Mouse (Mus musculus) midbrain, embryonic 11.5 days (tissue): Measurements from ENCODE around the gene Dyx1c1. TPM values are rescaled to one million over a fixed set of nuclear protein-coding genes. Genes with fewer than 3 reads are reported as not detected.

Experiments
- ATAC-seq: fragments of 200-750 bp; cut with Nextera tagmentation; 2 replicates; pipeline ENCODE4 v1.8.0; 2017; ENCODE audit warnings: moderate TSS enrichment, moderate library complexity; ENCODE audit not compliant: low FRiP score
- DNase-seq: peaks from one replicate; pipeline ENCODE4 v3.0.0; 2015; ENCODE audit warnings: low spot score; ENCODE audit errors: missing footprints
- H3K27ac ChIP-seq: fragments of 300-500 bp; sonication (generic); 2 replicates; pipeline ENCODE4 v1.5.1; 2014; ENCODE audit warnings: low read depth, low read length
- H3K27me3 ChIP-seq: fragments of 300-500 bp; sonication (generic); 2 replicates; pipeline ENCODE4 v1.6.1; 2014; ENCODE audit warnings: mild to moderate bottlenecking, low read length, moderate library complexity, mixed read lengths; ENCODE audit not compliant: control insufficient read depth, insufficient read depth
- H3K36me3 ChIP-seq: fragments of 300-500 bp; sonication (generic); 2 replicates; pipeline ENCODE4 v1.6.1; 2014; ENCODE audit warnings: mild to moderate bottlenecking, low read length, moderate library complexity, mixed read lengths; ENCODE audit not compliant: control insufficient read depth, insufficient read depth
- H3K4me1 ChIP-seq: fragments of 300-500 bp; sonication (generic); 2 replicates; pipeline ENCODE4 v1.6.1; 2014; ENCODE audit warnings: low read length; ENCODE audit not compliant: control insufficient read depth, insufficient read depth
- H3K4me2 ChIP-seq: fragments of 300-500 bp; sonication (generic); 2 replicates; pipeline ENCODE4 v1.6.1; 2014; ENCODE audit warnings: mild to moderate bottlenecking, moderate library complexity
- H3K4me3 ChIP-seq: fragments of 300-500 bp; sonication (generic); 2 replicates; pipeline ENCODE4 v1.5.1; 2014; ENCODE audit warnings: low read depth, low read length
- H3K9ac ChIP-seq: fragments of 300-500 bp; sonication (generic); 2 replicates; pipeline ENCODE4 v1.6.1; 2014; ENCODE audit warnings: low read length
- H3K9me3 ChIP-seq: fragments of 300-500 bp; sonication (generic); 2 replicates; pipeline ENCODE4 v1.6.1; 2016; ENCODE audit warnings: low read length; ENCODE audit not compliant: control insufficient read depth
- WGBS: fragments of 180-500 bp; shearing (Covaris S2); extraction: QIAGEN DNeasy Blood & Tissue Kit; methylation state at CpG from one replicate; pipeline ENCODE4 v1.1.7; 2014; 5-methylcytosine and 5-hydroxymethylcytosine counted together
- polyA plus RNA-seq: library from polyadenylated mRNA; unstranded; fragments of >200 nt; fragmentation: Nextera tagmentation; extraction: Ambion mirVana; gene quantifications from 2 replicates; pipeline ENCODE4 v1.2.1, GENCODE M21; 2014

The Dyx1c1 gene
- polyA plus RNA-seq, 1 experiment from 2014 or later = 2.2 TPM

GRCm38 (mm10) chr9:72961959-72962358, 3.4 kb downstream of the Dyx1c1 start:
- no peak for DNase-seq
- ATAC-seq = no peak
- Histone ChIP-seq H3K27me3 (no peaks in the 10 kb centered on the region), H3K9ac (no peak overlapping the region), H3K9me3 (no peaks in the 10 kb centered on the region), H3K27ac (no peak overlapping the region), H3K4me2 (no peak overlapping the region), H3K4me1 (no peaks in the 10 kb centered on the region), H3K36me3 (no peaks in the 10 kb centered on the region), H3K4me3 (no peak overlapping the region)
- 80% methylated on average over 15 of the region's 15 CpGs for WGBS

GRCm38 (mm10) chr9:72968349-72969061, 9.9 kb downstream of the Dyx1c1 start:
- DNase-seq = no peak

GRCm38 (mm10) chr9:72969874-72970273, 11.3 kb downstream of the Dyx1c1 start:
- Histone ChIP-seq H3K27ac (no peak overlapping the region), H3K9me3 (no peaks in the 10 kb centered on the region), H3K36me3 (no peaks in the 10 kb centered on the region), H3K4me2 (no peak overlapping the region), H3K4me1 (no peaks in the 10 kb centered on the region), H3K4me3 (no peak overlapping the region), H3K9ac (no peak overlapping the region), H3K27me3 (no peaks in the 10 kb centered on the region)
- 71% methylated on average over 7 of the region's 7 CpGs for WGBS
- DNase-seq = no peak
- no peak for ATAC-seq

More at GRCm38 (mm10) chr9:72968349-72969061, 9.9 kb downstream of the Dyx1c1 start:
- Histone ChIP-seq H3K4me1 (no peaks in the 10 kb centered on the region), H3K36me3 (no peaks in the 10 kb centered on the region), H3K4me3 (no peak overlapping the region), H3K4me2 (no peak overlapping the region), H3K9ac (no peak overlapping the region), H3K27me3 (no peaks in the 10 kb centered on the region), H3K9me3 (no peaks in the 10 kb centered on the region), H3K27ac (no peak overlapping the region)
- WGBS = 42% methylated on average over 11 of the region's 11 CpGs
- ATAC-seq = no peak

GRCm38 (mm10) chr9:72972435-72972834, 13.8 kb downstream of the Dyx1c1 start:
- ATAC-seq (no peak), DNase-seq (no peak)
- H3K27ac ChIP-seq = no peak overlapping the region
- H3K4me3 ChIP-seq = no peak overlapping the region
- 86% methylated on average over 5 of the region's 5 CpGs for WGBS
- H3K4me1 ChIP-seq = no peaks in the 10 kb centered on the region
- H3K4me2 ChIP-seq = no peak overlapping the region
- H3K36me3 ChIP-seq = no peaks in the 10 kb centered on the region
- no peaks in the 10 kb centered on the region for H3K27me3 ChIP-seq
- no peak overlapping the region for H3K9ac ChIP-seq
- no peaks in the 10 kb centered on the region for H3K9me3 ChIP-seq

- no peak overlapping the region for H3K9ac ChIP-seq
- no peaks in the 10 kb centered on the region for H3K27me3 ChIP-seq
- H3K4me2 ChIP-seq = no peak overlapping the region
- no peaks in the 10 kb centered on the region for H3K9me3 ChIP-seq
- H3K4me1 ChIP-seq = no peaks in the 10 kb centered on the region
- no peak overlapping the region for H3K4me3 ChIP-seq
- H3K27ac ChIP-seq = no peak overlapping the region
- no peak for DNase-seq
- ATAC-seq = no peak
- H3K36me3 ChIP-seq = no peaks in the 10 kb centered on the region
These were observed 14.4 kb downstream of the Dyx1c1 start for GRCm38 (mm10) chr9:72972984-72973383.

DNA sequence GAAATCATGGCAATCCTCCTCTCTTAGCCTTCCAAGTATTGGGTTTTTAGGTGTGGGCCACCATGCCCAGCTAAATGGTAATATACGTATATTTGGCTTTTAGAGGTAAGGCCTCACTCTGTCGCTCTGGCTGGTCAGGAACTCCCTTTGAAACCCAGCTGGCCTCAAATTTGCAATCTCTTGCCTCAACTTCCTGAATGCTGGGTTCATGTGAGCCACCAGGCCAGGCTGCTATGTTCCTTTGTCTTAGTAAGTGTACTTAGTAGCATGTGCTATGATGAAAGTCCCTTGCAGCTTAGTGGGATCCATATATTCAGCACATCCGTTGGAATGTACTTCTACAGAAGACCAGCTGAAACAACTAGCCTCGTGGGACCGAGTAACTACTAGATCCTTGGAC, 16.1 kb downstream of the Dyx1c1 start:
- no peaks in the 10 kb centered on the region for H3K4me1 ChIP-seq
- H3K9me3 ChIP-seq = no peaks in the 10 kb centered on the region
- no peak overlapping the region for H3K9ac ChIP-seq
- ATAC-seq = no peak
- H3K27ac ChIP-seq = no peak overlapping the region
- no peaks in the 10 kb centered on the region for H3K36me3 ChIP-seq
- H3K4me2 ChIP-seq = no peak overlapping the region
- no peak overlapping the region for H3K4me3 ChIP-seq
- DNase-seq = no peak
- H3K27me3 ChIP-seq = no peaks in the 10 kb centered on the region
- 85% methylated on average over 5 of the region's 5 CpGs for WGBS

GRCm38 (mm10) chr9:72975242-72975641, 16.7 kb downstream of the Dyx1c1 start:
- Histone ChIP-seq H3K4me3 (no peak overlapping the region), H3K4me2 (no peak overlapping the region), H3K36me3 (no peaks in the 10 kb centered on the region), H3K9me3 (no peaks in the 10 kb centered on the region), H3K27me3 (no peaks in the 10 kb centered on the region), H3K4me1 (no peaks in the 10 kb centered on the region), H3K27ac (no peak overlapping the region), H3K9ac (no peak overlapping the region)
- WGBS = 91% methylated on average over 1 of the region's 1 CpGs
- ATAC-seq (no peak), DNase-seq (no peak)

DNA sequence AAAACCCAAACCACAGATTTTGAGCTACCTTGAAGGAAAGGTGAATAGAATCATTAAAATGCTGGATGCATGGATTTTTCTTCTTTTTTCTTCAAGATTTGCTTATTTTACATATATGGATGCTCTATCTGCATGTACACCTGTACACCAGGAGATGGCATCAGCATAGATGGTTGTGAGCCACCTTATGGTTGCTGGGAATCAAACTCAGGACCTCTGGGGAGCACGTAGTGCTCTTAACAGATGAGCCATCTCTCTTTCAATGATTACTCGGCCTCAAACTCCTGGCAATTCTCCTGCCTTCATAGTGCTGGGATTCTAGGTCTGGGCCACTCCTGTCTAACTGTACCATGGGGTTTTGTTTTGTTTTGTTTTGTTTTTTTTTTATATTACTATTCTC, 24.5 kb downstream of the Dyx1c1 start:
- no peak for ATAC-seq
- 64% methylated on average over 2 of the region's 2 CpGs for WGBS

DNA sequence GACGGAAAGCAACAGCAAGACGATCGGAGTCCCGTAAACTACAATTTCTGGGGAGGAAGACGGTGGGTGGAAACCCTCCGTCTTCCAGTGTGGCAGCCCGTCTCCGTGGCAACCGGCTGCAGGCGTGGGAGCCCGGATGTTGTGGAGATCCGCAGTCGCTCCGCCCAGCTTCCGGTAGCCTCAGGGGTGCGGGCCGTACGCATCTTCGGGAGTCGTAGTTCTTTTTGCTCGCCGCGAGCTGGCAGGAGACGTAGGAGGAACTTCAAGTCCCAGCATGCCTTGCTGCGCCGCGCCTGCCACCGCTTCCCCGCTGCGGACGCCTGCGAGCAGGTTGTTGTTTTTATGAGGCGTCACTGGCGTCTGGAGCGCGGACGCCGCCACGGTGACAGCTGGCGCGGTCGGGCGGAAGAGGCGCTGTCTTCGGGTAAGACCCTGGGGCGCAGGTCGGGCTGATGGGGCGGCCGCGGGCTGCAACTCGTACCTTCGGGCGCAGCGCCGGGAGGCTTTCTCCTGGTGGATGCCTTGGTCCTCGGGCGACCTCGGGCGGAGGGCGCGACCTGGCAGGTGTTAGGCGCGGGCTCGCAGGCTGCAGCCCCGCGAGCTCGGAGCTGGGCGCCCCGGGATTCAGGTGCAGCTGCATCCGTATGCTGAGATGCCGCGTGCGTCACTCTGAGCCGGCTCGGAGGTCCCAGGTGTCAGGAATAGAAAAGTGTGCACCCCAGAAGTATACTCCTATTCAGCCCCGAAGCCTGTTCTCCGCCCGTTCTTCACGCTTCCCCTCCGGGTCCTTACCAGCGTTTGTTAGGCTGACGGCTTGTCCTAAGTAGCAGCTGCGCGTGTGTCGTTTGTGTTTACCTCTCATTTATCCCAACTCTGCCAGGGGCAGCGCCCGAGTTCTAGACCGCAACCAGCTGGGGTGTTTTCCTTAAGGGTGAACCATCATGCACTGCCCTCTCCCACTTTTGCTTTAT, 26.9 kb downstream of the Dyx1c1 start, which contains the start of the genes Ccpg1os and Ccpg1:
TSS of gene Ccpg1os (minus strand) at position 133 of the 971 bp plus-strand sequence.
TSS of gene Ccpg1 (plus strand) at position 180 of the 971 bp plus-strand sequence.
- no peaks in the 10 kb centered on the region for H3K9me3 ChIP-seq
- peak; percentile 99 for DNase-seq
- no peaks in the 10 kb centered on the region for H3K27me3 ChIP-seq
- peak within 1 kb of the TSS; percentile 53 for H3K27ac ChIP-seq
- ATAC-seq = peak; percentile 100
- H3K4me2 ChIP-seq = peak within 1 kb of the TSS; percentile 82
- H3K9ac ChIP-seq = peak within 1 kb of the TSS; percentile 74
- H3K4me1 ChIP-seq = peaks cover 11% of the 10 kb centered on the region; the same call in 1 of the 2 replicates
- under 1% methylated on average over 88 of the region's 88 CpGs for WGBS
- no peaks in the 10 kb centered on the region for H3K36me3 ChIP-seq
- peak within 1 kb of the TSS; percentile 83 for H3K4me3 ChIP-seq

More for the DNA sequence above, 24.5 kb downstream of the Dyx1c1 start:
- Histone ChIP-seq H3K36me3 (no peaks in the 10 kb centered on the region), H3K9ac (no peak overlapping the region), H3K4me1 (peaks cover 11% of the 10 kb centered on the region; the same call in 1 of the 2 replicates), H3K4me2 (no peak overlapping the region), H3K27me3 (no peaks in the 10 kb centered on the region), H3K27ac (no peak overlapping the region), H3K4me3 (no peak overlapping the region), H3K9me3 (no peaks in the 10 kb centered on the region)
- no peak for DNase-seq
